Mouse (Mus musculus) heart, adult 10 weeks (tissue): Measurements from ENCODE around the gene Olfr845. TPM values are rescaled to one million over a fixed set of nuclear protein-coding genes. Genes with fewer than 3 reads are reported as not detected.

Experiments
- polyA plus RNA-seq: library from polyadenylated mRNA; stranded (reverse); fragments of 350-450 nt; fragmentation: Illumina TruSeq; extraction: RNeasy Lipid Tissue Mini Kit (QIAGEN cat#74804); gene quantifications from one replicate; pipeline ENCODE4 v1.2.3, GENCODE M21; 2014; ENCODE audit warnings: low read depth, low replicate concordance

Gene Olfr845
- not detected for polyA plus RNA-seq

DNA sequence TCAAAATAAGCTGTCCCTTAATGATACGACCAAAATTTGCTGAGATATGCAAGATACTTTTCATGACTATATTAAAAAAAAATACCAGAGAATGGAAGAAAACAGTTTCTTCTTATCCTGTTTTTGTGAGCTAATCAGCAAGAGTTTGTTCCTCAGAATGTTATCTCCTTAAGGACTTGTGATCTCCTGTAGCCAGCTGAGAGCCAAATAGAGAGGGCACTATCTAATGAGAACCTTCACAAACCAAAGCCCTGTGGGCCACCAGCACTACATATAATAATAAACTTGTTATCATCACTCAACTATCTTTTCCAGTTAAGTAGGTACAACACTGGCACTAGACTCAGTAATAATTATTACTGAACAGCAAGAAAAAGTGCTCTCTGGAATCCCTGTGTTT is at the start of gene Olfr845:
Olfr845 (plus strand) TSS at position 301 of the 400 bp plus-strand sequence.

DNA sequence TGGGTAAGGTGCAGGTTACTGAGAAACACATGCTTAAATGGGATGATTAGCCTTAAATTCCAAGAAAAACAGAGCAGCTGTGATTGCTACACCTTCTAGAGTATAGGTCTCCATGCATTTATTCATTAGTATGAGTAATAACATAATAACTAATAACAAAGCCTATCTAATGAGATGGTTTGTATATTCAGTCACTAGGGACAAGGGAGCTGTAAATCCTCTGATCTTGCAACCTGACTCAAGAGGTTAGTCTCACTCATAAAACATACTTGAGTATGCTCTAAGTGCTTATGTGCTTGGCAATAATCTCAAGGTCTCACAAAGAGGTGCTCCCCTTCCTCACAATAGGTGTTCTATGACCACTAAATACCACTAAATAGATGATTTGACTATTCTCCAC is 20.2 kb upstream of the Olfr845 start, which contains the start of gene Olfr844:
Olfr844 (plus strand) TSS at position 301 of the 400 bp plus-strand sequence.

GRCm38 (mm10) chr9:19363905-19364304 is 27.6 kb downstream of the Olfr845 start, which contains the start of gene Olfr846:
Gene Olfr846 (minus strand): TSS chr9:19364005.

DNA sequence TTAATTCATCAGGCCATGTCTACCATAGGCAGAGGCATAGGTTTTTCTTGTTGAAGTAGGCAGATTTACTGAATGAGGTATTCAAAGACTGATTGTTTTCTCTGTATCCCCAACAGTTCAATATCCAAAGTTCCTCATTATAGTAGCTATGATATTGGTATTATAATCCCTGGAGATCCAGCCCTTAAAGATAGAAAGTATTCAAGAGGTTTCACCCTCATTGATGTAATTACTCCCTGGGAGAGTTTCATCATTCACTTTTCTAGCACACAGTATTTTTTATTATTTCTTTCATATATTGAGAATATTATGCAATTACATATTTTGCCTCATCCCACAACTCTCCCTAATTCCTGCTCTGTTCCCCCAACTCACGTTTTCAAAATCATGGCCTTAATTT is 42.3 kb downstream of the Olfr845 start, which contains the start of gene Olfr847:
Olfr847 (minus strand) TSS at position 101 of the 400 bp plus-strand sequence.

Other genes with a start within 250 kb of the Olfr845 start
- gene Olfr836, start 216.1 kb upstream of the Olfr845 start, polyA plus RNA-seq: not detected
- gene Olfr837, start 200.1 kb upstream of the Olfr845 start, polyA plus RNA-seq: not detected
- not detected for gene Olfr839-ps1, start 159.1 kb upstream of the Olfr845 start, polyA plus RNA-seq
- gene Olfr843, start 84.5 kb upstream of the Olfr845 start, polyA plus RNA-seq: not detected
- gene Olfr844, start 20.1 kb upstream of the Olfr845 start, polyA plus RNA-seq: not detected
- not detected for gene Olfr846, start 27.5 kb downstream of the Olfr845 start, polyA plus RNA-seq
- not detected for gene Olfr847, start 42.2 kb downstream of the Olfr845 start, polyA plus RNA-seq
- gene Olfr849, start 103.8 kb downstream of the Olfr845 start, polyA plus RNA-seq: not detected
- not detected for gene Olfr850, start 141.8 kb downstream of the Olfr845 start, polyA plus RNA-seq
- gene Olfr851, start 156.8 kb downstream of the Olfr845 start, polyA plus RNA-seq: not detected
- not detected for gene Olfr853, start 204.6 kb downstream of the Olfr845 start, polyA plus RNA-seq
- gene Olfr854, start 230.9 kb downstream of the Olfr845 start, polyA plus RNA-seq: not detected
- gene Olfr855, start 246.2 kb downstream of the Olfr845 start, polyA plus RNA-seq: not detected